Mouse (Mus musculus) lung, postnatal 0 days (tissue): ENCODE data around the gene Anxa11.

Experiments used
- CTCF ChIP-seq: IDR thresholded peaks from 2 replicates; pipeline ENCODE4 v1.5.1; 2016; ENCODE audit warnings: antibody characterized with exemption, mild to moderate bottlenecking
- EP300 ChIP-seq: IDR thresholded peaks from 2 replicates; pipeline ENCODE4 v1.6.1; 2016; ENCODE audit warnings: antibody characterized with exemption, mild to moderate bottlenecking, control low read depth

GRCm38 (mm10) chr14:25844372-25844771, 2.4 kb downstream of the Anxa11 start:
- TF ChIP-seq CTCF, result no peak
- no peak for TF ChIP-seq EP300
